Mouse (Mus musculus): ENCODE results near the gene Pfpl. TPM values are rescaled to one million over a fixed set of nuclear protein-coding genes. Genes with fewer than 3 reads are reported as not detected.

Pfpl gene
- total RNA-seq, 2 experiments from 2014 or later, result not detected

DNA sequence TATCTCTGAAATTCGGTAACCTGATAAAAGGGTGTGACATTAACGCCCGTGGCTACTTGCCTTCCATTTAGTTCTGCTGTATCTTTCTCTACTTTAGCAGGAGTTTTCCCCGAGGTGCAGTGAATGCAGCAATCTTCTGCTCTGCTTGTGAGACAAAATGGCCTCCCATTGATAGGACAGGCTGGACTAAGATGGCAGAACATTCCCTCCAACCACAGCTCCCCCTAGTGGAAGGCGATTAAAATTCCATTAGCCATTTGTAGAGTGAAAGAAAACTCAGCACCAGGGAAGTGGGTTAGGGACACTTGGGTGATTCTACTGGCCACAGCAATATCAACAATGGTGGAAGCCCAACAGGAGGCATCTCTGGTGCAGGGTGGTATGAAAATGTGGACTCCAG, 39.7 kb downstream of the Pfpl start:
- DNase-seq, result no peak
- no peak overlapping the region for H3K4me3 ChIP-seq
- intact Hi-C loops (cut with DNase I), result loop anchor here (5.0 to 10.0 kb wide), 2 partner anchors 35 to 127 kb away; partner anchors contain the start of genes Dtx4 and Gm4952
- H3K27ac ChIP-seq, result no peak overlapping the region
- TF ChIP-seq CTCF (IDR thresholded peaks at IDR 0.05), result peak; percentile 50

DNA sequence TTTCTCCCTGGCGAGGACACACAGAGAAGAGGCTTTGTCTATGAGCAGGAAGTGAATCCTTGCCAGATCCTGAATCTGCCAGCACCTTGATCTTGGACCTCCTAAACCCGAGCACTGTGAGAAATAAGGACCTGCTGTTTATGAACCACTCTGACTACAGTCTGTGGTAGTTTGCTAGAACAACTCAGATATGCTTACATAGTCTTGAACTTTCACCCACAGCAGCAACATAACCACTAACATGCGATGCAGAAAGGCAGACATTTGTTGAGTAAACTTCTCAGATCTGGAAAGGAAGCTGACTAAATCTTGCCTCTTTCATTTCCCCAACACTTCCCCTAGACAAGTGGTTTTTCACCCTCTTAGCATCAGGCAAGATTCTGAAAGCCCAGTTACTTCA, 44.2 kb downstream of the Pfpl start:
- no peak for DNase-seq
- peak overlapping the region; percentile 12 for H3K27ac ChIP-seq
- TF ChIP-seq CTCF (IDR thresholded peaks at IDR 0.05), result no peak
- H3K4me3 ChIP-seq, result no peak overlapping the region
- intact Hi-C loops (cut with DNase I), result no loop called here

DNA sequence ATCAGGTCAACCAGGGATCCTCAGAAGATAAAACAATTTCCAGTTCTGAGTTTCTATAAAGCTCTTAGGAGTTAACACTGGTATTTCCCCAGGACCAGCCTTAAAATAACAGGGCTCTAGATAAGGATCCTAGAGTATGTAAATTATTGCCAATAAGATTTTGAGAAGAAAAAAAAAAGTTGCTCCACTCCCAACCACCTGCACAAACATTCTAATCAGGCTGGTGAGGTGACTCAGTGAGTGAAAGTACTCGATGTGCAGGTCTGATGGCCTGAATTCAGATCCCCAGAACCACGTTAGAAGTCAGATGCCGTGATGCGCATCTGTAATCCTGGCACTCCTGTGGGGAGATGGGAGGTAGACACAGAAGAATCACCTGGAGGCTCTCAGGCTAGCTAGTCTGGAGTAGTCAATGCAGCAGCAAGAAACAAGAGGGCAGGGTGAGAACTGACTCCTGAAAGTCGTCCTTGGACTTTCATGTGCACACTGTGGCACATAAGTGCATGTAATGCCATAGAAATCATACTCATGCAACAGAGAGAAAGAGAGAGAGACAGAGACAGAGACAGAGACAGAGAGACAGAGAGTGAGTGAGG, 44.8 kb downstream of the Pfpl start:
- no peak for DNase-seq
- intact Hi-C loops (cut with DNase I), result no loop called here
- no peak for TF ChIP-seq CTCF (IDR thresholded peaks at IDR 0.05)
- Histone ChIP-seq H3K4me3 (no peak overlapping the region), H3K27ac (peak overlapping the region; percentile 12; the same call in 1 of the 2 replicates)

DNA sequence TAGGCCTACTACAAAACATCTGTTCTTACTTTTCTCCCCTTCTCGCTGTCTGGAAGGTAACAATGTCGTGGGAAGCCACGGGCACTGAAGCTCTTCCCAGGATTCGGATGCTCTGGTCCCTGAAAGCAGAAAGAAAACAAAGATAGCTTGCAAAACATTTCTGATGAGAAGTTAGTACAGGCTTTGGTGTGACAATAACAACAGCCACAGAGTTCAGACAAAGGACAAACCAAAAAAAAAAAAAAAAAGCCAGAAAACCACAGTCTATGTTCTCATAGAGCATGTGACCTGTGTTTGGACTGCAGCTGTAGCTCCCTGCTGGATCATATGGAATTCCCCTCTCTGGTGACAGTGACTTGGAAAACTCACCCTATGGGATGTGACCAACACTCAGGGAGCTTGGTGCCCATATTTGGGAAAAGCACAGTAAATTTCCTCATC, 45.5 kb downstream of the Pfpl start:
- TF ChIP-seq CTCF (IDR thresholded peaks at IDR 0.05), result no peak
- Histone ChIP-seq H3K27ac (peak overlapping the region; percentile 53; the same call in 1 of the 2 replicates), H3K4me3 (no peak overlapping the region)
- intact Hi-C loops (cut with DNase I), result no loop called here
- no peak for DNase-seq

GRCm38 (mm10) chr19:12473951-12474350, 46.2 kb downstream of the Pfpl start:
- intact Hi-C loops (cut with DNase I), result no loop called here
- no peak for TF ChIP-seq CTCF (IDR thresholded peaks at IDR 0.05)
- H3K4me3 ChIP-seq, result no peak overlapping the region
- DNase-seq, result no peak
- H3K27ac ChIP-seq, result peak overlapping the region; percentile 53

- Histone ChIP-seq H3K27ac (peak overlapping the region; percentile 76), H3K4me3 (peak overlapping the region; percentile 66)
- no peak for TF ChIP-seq CTCF (IDR thresholded peaks at IDR 0.05)
- peak; percentile 96 for DNase-seq
- intact Hi-C loops (cut with DNase I), result no loop called here
Observed at GRCm38 (mm10) chr19:12475380-12476250, 47.9 kb downstream of the Pfpl start.

DNA sequence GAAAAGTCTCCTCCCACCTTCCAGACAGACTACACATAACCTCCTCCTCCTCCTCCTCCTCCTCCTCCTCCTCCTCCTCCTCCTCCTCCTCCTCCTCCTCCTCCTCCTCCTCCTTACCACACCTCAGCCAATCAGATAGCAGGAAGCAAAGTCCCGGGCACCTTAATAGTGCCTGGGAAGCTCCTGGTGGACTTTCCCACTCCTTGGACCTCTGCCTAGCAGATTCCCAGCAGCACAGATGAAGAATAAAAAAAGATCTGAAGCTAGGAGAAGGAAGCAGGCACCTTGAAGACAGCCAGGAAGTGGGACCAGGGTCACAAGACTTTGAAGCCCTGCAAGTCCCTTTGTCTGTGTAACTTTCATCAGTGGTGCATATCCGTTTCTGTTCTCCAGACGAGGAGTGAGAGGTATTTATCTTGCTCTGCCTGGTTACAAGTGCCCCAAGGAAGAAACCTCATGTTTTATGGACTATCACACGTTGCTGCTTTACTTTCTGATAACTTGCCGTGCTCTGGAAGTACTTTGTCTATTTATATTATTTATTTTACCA, 49.1 kb downstream of the Pfpl start:
- intact Hi-C loops (cut with DNase I), result no loop called here
- H3K27ac ChIP-seq, result peak overlapping the region; percentile 16; the same call in 1 of the 2 replicates
- DNase-seq, result no peak
- H3K4me3 ChIP-seq, result no peak overlapping the region
- no peak for TF ChIP-seq CTCF (IDR thresholded peaks at IDR 0.05)

DNA sequence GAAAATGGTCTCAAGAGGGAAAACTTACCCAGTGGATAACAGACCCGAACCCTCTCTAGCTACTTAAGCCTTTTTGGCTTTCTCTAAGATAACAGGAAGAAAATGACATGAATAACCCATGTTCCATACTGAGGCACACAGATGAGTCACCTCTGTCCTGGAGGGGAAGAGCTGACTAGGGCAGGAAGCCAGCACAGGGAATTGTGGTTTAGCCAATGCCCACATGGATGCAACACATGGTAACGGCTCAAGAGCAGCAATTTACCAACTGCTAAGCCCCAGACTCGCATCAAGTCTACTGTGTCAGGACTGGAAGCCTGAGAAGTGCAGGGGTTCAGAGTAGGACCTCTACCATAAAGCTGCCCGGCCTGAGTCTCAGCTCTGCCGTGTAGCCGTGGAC, 50.7 kb downstream of the Pfpl start:
- intact Hi-C loops (cut with DNase I), result no loop called here
- no peak for TF ChIP-seq CTCF (IDR thresholded peaks at IDR 0.05)
- Histone ChIP-seq H3K27ac (no peak overlapping the region), H3K4me3 (no peak overlapping the region)
- DNase-seq, result no peak

Other genes starting within 250 kb of the Pfpl start
- not detected for gene Olfr1431, start 227.3 kb upstream of the Pfpl start, total RNA-seq (2021)
- gene Olfr1432, start 195.3 kb upstream of the Pfpl start, total RNA-seq (2021), result not detected
- gene Olfr262, start 186.2 kb upstream of the Pfpl start, total RNA-seq (2021), result not detected
- not detected for gene Olfr235, start 166.9 kb upstream of the Pfpl start, total RNA-seq (2021)
- not detected for gene Olfr1434, start 148.1 kb upstream of the Pfpl start, total RNA-seq (2021)
- not detected for gene Olfr1436, start 128.8 kb upstream of the Pfpl start, total RNA-seq (2021)
- not detected for gene Olfr1437, start 102.8 kb upstream of the Pfpl start, total RNA-seq (2021)
- gene Olfr1438-ps1, start 92.0 kb upstream of the Pfpl start, total RNA-seq (2021), result not detected
- gene Olfr1440, start 40.6 kb upstream of the Pfpl start, total RNA-seq (2021), result not detected
- gene Olfr1441, start 10.5 kb upstream of the Pfpl start, total RNA-seq (2021), result not detected
- gene Mpeg1, start 32.9 kb downstream of the Pfpl start, total RNA-seq (2021), result 1 to 10 TPM in 1 of 2 experiments, under 1 TPM in 1; 0.98 to 1.1 TPM
- gene Dtx4, start 73.5 kb downstream of the Pfpl start, total RNA-seq (2021), result 1 to 10 TPM; 3.9 to 4.2 TPM
- 1 to 10 TPM; 2.1 to 2.4 TPM for gene Fam111a, start 117.8 kb downstream of the Pfpl start, total RNA-seq (2021)
- not detected for gene Gm4952, start 172.1 kb downstream of the Pfpl start, total RNA-seq (2021)
- not detected for gene Glyat, start 205.4 kb downstream of the Pfpl start, total RNA-seq (2021)
- not detected for gene Olfr1442, start 242.5 kb downstream of the Pfpl start, total RNA-seq (2021)

Data from gastrocnemius, adult 2 months (tissue).